10 mouse cellular contexts compared by ENCODE assay signal in the genomic region with DNA sequence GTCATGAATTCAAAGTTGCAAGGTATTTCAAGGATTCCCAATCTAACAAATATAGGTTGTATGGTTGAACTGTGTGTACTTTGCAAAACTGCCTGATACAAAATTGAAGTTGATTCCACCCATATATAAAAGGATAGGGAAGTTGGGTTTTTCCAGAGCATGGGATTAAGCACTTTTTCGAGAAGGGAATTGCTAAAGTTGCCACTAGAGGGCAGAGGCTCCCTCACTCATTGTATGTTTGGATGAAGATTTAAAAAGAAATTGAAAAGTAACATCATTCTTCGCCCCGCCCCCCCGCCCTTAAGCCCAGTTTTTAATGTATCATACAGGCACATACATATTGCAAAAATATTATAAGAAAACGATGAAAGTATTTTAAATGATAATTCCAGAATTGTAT.
DNase-seq lines count a peak whose midpoint lies in the region; ATAC-seq and TF ChIP-seq lines count a peak whose summit lies in the region.
"Had no signal": no experiment of that assay in that cellular context is flagged by ENCODE, and none has a peak within 500 bp of the region (broad histone marks: within the 10 kb centered on the region; RNA-seq: fewer than 3 reads in every experiment).

No protein-coding gene starts in this region.

- no peaks in the 10 kb centered on the region for H3K9me3 ChIP-seq in intestine, postnatal 0 days (ENCODE audit: control insufficient read depth)
- H3K9me3 ChIP-seq in intestine, embryonic 16.5 days (ENCODE audit: control insufficient read depth, low read length), result no peaks in the 10 kb centered on the region
- H3K9me3 ChIP-seq in midbrain, postnatal 0 days (ENCODE audit: low read length), result no peaks in the 10 kb centered on the region
- no peaks in the 10 kb centered on the region for H3K9me3 ChIP-seq in midbrain, embryonic 13.5 days
- H3K9me3 ChIP-seq in forebrain, embryonic 10.5 days, result no peaks in the 10 kb centered on the region

- ATAC-seq in intestine, postnatal 0 days, result no peak
- no peak for ATAC-seq in intestine, embryonic 16.5 days
- no peak for ATAC-seq in midbrain, postnatal 0 days (ENCODE audit: low FRiP score)
- no peak for ATAC-seq in midbrain, embryonic 13.5 days
- ATAC-seq: inflammation-experienced regulatory T-cells, adult 6 months had no signal

- no peak overlapping the region for H3K4me2 ChIP-seq in intestine, postnatal 0 days (replicated peaks; ENCODE audit: low read depth)
- no peak overlapping the region for H3K4me2 ChIP-seq in intestine, embryonic 16.5 days (ENCODE audit: low read depth, low read length)
- no peak overlapping the region for H3K4me2 ChIP-seq in midbrain, postnatal 0 days (ENCODE audit: low read depth, low read length, poor library complexity, severe bottlenecking)
- H3K4me2 ChIP-seq in midbrain, embryonic 13.5 days (replicated peaks), result no peak overlapping the region

- DNase-seq in midbrain, postnatal 0 days (ENCODE audit: low spot score), result peak; percentile 64
- DNase-seq in embryo, embryonic 11 days, result peak; percentile 67
- DNase-seq in right cerebral cortex, postnatal 4 days, result peak; percentile 16
- no peak for DNase-seq in thymus, postnatal 0 days (ENCODE audit: low spot score)
- no peak for DNase-seq in forebrain, embryonic 10.5 days (ENCODE audit: extremely low spot score, low spot score)
- DNase-seq: thymus, adult 18-20 months had no signal

- no peaks in the 10 kb centered on the region for H3K4me1 ChIP-seq in intestine, postnatal 0 days (replicated peaks; ENCODE audit: control insufficient read depth, insufficient read depth, low read length)
- no peaks in the 10 kb centered on the region for H3K4me1 ChIP-seq in intestine, embryonic 16.5 days (ENCODE audit: control insufficient read depth, insufficient read depth, low read length)
- H3K4me1 ChIP-seq in midbrain, postnatal 0 days (ENCODE audit: insufficient read depth, low read length), result no peaks in the 10 kb centered on the region
- H3K4me1 ChIP-seq in midbrain, embryonic 13.5 days (replicated peaks), result no peaks in the 10 kb centered on the region
- peaks cover 1% of the 10 kb centered on the region; the same call in 1 of the 2 replicates for H3K4me1 ChIP-seq in forebrain, embryonic 10.5 days

- no peak overlapping the region for H3K27ac ChIP-seq in intestine, postnatal 0 days (ENCODE audit: low read depth, low read length)
- H3K27ac ChIP-seq in intestine, embryonic 16.5 days (ENCODE audit: low read length), result no peak overlapping the region
- no peak overlapping the region for H3K27ac ChIP-seq in midbrain, postnatal 0 days (ENCODE audit: low read depth, low read length)
- no peak overlapping the region for H3K27ac ChIP-seq in midbrain, embryonic 13.5 days
- no peak overlapping the region for H3K27ac ChIP-seq in forebrain, embryonic 10.5 days

- 27% methylated on average over 5 of the region's 5 CpGs for WGBS in intestine, postnatal 0 days
- WGBS in intestine, embryonic 16.5 days, result 36% methylated on average over 5 of the region's 5 CpGs
- WGBS in midbrain, postnatal 0 days, result 29% methylated on average over 5 of the region's 5 CpGs
- WGBS in midbrain, embryonic 13.5 days, result 32% methylated on average over 5 of the region's 5 CpGs
- WGBS in forebrain, embryonic 10.5 days, result 38% methylated on average over 5 of the region's 5 CpGs

- no peak overlapping the region for H3K9ac ChIP-seq in intestine, postnatal 0 days (ENCODE audit: low read depth, low read length)
- no peak overlapping the region for H3K9ac ChIP-seq in intestine, embryonic 16.5 days (ENCODE audit: low read depth, low read length)
- no peak overlapping the region for H3K9ac ChIP-seq in midbrain, postnatal 0 days (replicated peaks; ENCODE audit: low read length, poor library complexity, severe bottlenecking)
- no peak overlapping the region for H3K9ac ChIP-seq in midbrain, embryonic 13.5 days (replicated peaks)

- no peak overlapping the region for H3K4me3 ChIP-seq in intestine, postnatal 0 days (ENCODE audit: low read depth, low read length)
- no peak overlapping the region for H3K4me3 ChIP-seq in intestine, embryonic 16.5 days (ENCODE audit: low read length)
- no peak overlapping the region for H3K4me3 ChIP-seq in midbrain, postnatal 0 days (ENCODE audit: low read depth, low read length)
- H3K4me3 ChIP-seq in midbrain, embryonic 13.5 days (replicated peaks), result no peak overlapping the region
- no peak overlapping the region for H3K4me3 ChIP-seq in forebrain, embryonic 10.5 days

- no peaks in the 10 kb centered on the region for H3K27me3 ChIP-seq in intestine, postnatal 0 days (replicated peaks; ENCODE audit: control insufficient read depth, insufficient read depth, low read length)
- no peaks in the 10 kb centered on the region for H3K27me3 ChIP-seq in intestine, embryonic 16.5 days (replicated peaks; ENCODE audit: control insufficient read depth, insufficient read depth, low read length)
- no peaks in the 10 kb centered on the region for H3K27me3 ChIP-seq in midbrain, postnatal 0 days (ENCODE audit: insufficient read depth, low read length)
- H3K27me3 ChIP-seq in midbrain, embryonic 13.5 days, result no peaks in the 10 kb centered on the region
- no peaks in the 10 kb centered on the region for H3K27me3 ChIP-seq in forebrain, embryonic 10.5 days (ENCODE audit: poor library complexity, severe bottlenecking)

- peak; percentile 60 for TF ChIP-seq CTCF in intestine, postnatal 0 days (IDR thresholded peaks at IDR 0.05; ENCODE audit: low read depth)
- peak; percentile 72 for TF ChIP-seq CTCF in midbrain, postnatal 0 days (IDR thresholded peaks at IDR 0.05)

- no peaks in the 10 kb centered on the region for H3K36me3 ChIP-seq in intestine, postnatal 0 days (ENCODE audit: control insufficient read depth, insufficient read depth)
- H3K36me3 ChIP-seq in intestine, embryonic 16.5 days (ENCODE audit: control insufficient read depth, insufficient read depth, low read length), result no peaks in the 10 kb centered on the region
- H3K36me3 ChIP-seq in midbrain, postnatal 0 days (ENCODE audit: insufficient read depth, low read length), result no peaks in the 10 kb centered on the region
- no peaks in the 10 kb centered on the region for H3K36me3 ChIP-seq in midbrain, embryonic 13.5 days
- H3K36me3 ChIP-seq in forebrain, embryonic 10.5 days (replicated peaks), result no peaks in the 10 kb centered on the region

Comparison
In these comparisons a context has a peak if more than half of its experiments do, and no peak if none do; other contexts are left out.
1. DNase-seq: peak in midbrain, postnatal 0 days (single experiment), embryo, embryonic 11 days (single experiment) and right cerebral cortex, postnatal 4 days (single experiment); none in thymus, postnatal 0 days (single experiment) and forebrain, embryonic 10.5 days (single experiment).